Mouse (Mus musculus) kidney, embryonic 16.5 days (tissue): ENCODE data around the gene Sugct. TPM values are rescaled to one million over a fixed set of nuclear protein-coding genes. Genes with fewer than 3 reads are reported as not detected.

ENCODE experiments used
- ATAC-seq: fragments of 200-750 bp; cut with Nextera tagmentation; 2 replicates; pipeline ENCODE4 v1.8.0; 2017; ENCODE audit warnings: moderate TSS enrichment; ENCODE audit not compliant: low FRiP score, low TSS enrichment
- H3K27ac ChIP-seq: fragments of 300-500 bp; sonication (generic); 2 replicates; pipeline ENCODE4 v1.5.1; 2014; ENCODE audit warnings: low read length
- H3K27me3 ChIP-seq: fragments of 300-500 bp; sonication (generic); 2 replicates; pipeline ENCODE4 v1.6.1; 2014; ENCODE audit warnings: low read length, control low read depth, mixed read lengths; ENCODE audit not compliant: insufficient read depth
- H3K36me3 ChIP-seq: fragments of 300-500 bp; sonication (generic); 2 replicates; pipeline ENCODE4 v1.6.1; 2014; ENCODE audit warnings: low read length, control low read depth, mixed read lengths; ENCODE audit not compliant: insufficient read depth
- H3K4me1 ChIP-seq: fragments of 300-500 bp; sonication (generic); 2 replicates; pipeline ENCODE4 v1.6.1; 2014; ENCODE audit warnings: low read length, control low read depth, mixed read lengths; ENCODE audit not compliant: insufficient read depth
- H3K4me2 ChIP-seq: fragments of 300-500 bp; sonication (generic); replicated peaks from 2 replicates; pipeline ENCODE4 v1.6.1; 2014; ENCODE audit warnings: low read depth, low read length
- H3K4me3 ChIP-seq: fragments of 300-500 bp; sonication (generic); 2 replicates; pipeline ENCODE4 v1.5.1; 2014; ENCODE audit warnings: mild to moderate bottlenecking, low read length
- H3K9ac ChIP-seq: fragments of 300-500 bp; sonication (generic); replicated peaks from 2 replicates; pipeline ENCODE4 v1.6.1; 2014; ENCODE audit warnings: low read length
- H3K9me3 ChIP-seq: fragments of 300-500 bp; sonication (generic); 2 replicates; pipeline ENCODE4 v1.6.1; 2016; ENCODE audit warnings: low read length, control low read depth
- WGBS: fragments of 180-500 bp; shearing (Covaris S2); extraction: QIAGEN DNeasy Blood & Tissue Kit; methylation state at CpG from one replicate; pipeline ENCODE4 v1.1.7; 2014; 5-methylcytosine and 5-hydroxymethylcytosine counted together
- polyA plus RNA-seq: library from polyadenylated mRNA; unstranded; fragments of >200 nt; fragmentation: Nextera tagmentation; extraction: Ambion mirVana; gene quantifications from 2 replicates; pipeline ENCODE4 v1.2.1, GENCODE M21; 2015

The Sugct gene
- polyA plus RNA-seq, 1 experiment from 2014 or later: 17.5 TPM

DNA sequence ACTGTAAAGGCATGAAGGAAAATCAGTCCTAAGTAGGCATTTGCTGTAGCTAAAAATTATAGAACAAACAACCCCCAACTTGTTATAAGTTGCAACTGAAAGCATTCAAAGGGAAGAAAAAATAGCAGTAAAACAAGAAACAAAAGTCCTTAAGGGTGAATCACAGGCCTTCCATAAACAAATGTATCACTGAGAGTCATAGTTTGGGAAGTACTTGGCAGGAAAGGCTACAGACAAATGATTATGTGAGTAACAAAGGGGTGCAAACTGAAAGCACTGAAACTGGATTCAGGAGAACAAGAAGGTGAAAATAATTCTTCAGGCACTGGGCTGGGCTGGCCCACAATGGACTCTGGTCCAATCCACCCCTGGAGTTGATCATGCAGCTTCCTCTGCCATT is 482.7 kb downstream of the Sugct start:
- Histone ChIP-seq H3K27me3 (no peaks in the 10 kb centered on the region), H3K36me3 (no peaks in the 10 kb centered on the region), H3K27ac (no peak overlapping the region), H3K4me3 (no peak overlapping the region), H3K4me1 (no peaks in the 10 kb centered on the region), H3K9me3 (no peaks in the 10 kb centered on the region), H3K4me2 (no peak overlapping the region), H3K9ac (no peak overlapping the region)
- no peak for ATAC-seq

DNA sequence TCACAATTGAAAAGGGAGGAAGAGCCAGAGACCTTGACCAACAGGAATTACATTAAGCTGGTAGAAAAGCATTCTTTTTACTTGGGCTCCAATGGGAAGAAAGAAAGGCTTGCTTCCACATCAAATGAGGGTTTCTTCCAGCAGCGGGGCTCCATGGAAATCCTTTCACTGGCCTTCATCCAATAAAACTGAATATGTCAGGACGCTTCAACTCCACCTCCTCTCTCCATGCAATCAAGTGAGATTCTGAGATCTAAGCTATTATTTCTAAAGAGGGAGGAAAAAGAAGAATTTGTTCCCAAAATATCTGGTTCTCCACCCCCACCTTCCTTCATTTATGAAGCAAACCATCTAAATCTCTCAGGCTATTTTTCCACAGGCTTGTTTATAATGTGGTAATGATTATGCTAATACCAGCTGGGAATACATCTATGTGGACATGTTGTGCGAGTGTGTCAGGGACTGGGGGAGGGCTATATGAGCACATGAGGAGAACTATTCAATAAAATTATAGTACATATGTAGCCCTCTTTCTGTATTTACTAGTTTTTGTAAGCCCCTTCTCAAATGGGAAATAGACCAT is 505.1 kb downstream of the Sugct start:
- Histone ChIP-seq H3K27me3 (no peaks in the 10 kb centered on the region), H3K4me2 (no peak overlapping the region), H3K36me3 (no peaks in the 10 kb centered on the region), H3K4me3 (no peak overlapping the region), H3K4me1 (peaks cover 8% of the 10 kb centered on the region), H3K9me3 (no peaks in the 10 kb centered on the region), H3K27ac (no peak overlapping the region), H3K9ac (no peak overlapping the region)
- ATAC-seq: no peak
- 80% methylated on average over 3 of the region's 3 CpGs for WGBS

DNA sequence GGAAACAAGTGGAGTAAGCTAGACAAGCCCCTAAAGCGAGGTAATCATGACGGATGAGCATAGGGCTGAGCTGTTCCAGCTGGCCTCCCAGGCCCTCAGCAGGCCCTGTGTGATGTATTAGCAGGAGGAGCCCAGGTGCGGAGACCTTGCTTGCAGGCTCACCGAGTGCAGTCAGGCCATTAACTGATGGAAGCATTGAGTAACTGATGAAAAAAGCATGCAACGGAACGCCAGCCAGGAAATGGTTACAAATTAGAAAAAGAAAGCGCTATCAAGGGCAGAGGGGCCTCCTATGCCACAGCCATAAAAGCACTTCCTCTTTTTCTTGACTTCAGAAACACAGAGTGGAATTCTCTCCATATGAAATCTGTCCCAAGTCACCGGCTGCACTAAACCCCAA is 510.1 kb downstream of the Sugct start:
- Histone ChIP-seq H3K27me3 (no peaks in the 10 kb centered on the region), H3K4me2 (peak overlapping the region; percentile 31), H3K4me1 (peaks cover 14% of the 10 kb centered on the region), H3K4me3 (no peak overlapping the region), H3K9me3 (no peaks in the 10 kb centered on the region), H3K36me3 (no peaks in the 10 kb centered on the region), H3K27ac (peak overlapping the region; percentile 19; the same call in 1 of the 2 replicates), H3K9ac (no peak overlapping the region)
- ATAC-seq: peak; percentile 98
- 7% methylated on average over 8 of the region's 8 CpGs for WGBS

DNA sequence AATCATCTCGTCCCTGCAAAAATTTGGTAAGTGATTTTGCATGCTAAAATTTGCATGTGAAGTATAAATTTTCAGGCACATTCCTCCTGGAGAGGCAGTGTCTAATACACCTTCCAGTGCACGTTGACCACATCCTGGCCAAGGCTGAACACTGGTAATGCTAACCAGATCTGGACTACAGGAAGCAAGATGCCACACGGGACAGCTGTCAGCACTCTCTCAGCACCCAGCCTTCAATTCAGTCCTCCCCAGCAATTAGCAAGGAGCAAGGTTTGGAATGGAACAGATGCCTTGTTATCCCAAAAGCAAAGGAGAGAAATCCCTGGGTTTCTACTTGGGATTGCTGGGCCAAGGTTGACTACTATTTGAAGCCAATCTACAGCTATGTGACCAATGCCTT is 529.4 kb downstream of the Sugct start:
- Histone ChIP-seq H3K36me3 (no peaks in the 10 kb centered on the region), H3K9me3 (no peaks in the 10 kb centered on the region), H3K4me3 (no peak overlapping the region), H3K4me1 (no peaks in the 10 kb centered on the region), H3K4me2 (no peak overlapping the region), H3K27ac (no peak overlapping the region), H3K9ac (no peak overlapping the region), H3K27me3 (no peaks in the 10 kb centered on the region)
- WGBS: 73% methylated on average over 3 of the region's 3 CpGs
- ATAC-seq: no peak

DNA sequence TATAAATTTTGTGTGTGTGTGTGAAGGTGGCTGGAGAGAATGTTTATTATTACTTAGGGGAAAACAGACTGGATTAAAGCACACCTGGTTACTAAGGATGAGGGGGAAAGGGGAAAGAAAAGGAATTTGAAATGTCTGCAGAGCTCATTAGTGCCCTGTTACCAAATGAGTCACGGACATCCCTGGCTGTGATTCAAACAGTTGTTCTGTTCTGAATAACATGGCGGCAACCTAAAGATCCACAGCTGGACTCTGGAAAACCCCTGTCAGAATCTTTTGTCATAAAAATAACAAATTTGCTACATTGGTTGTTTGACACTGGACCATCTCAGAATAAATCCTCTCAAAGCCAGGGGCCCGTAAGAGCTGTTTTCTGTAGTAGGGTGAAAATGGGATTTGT is 530.6 kb downstream of the Sugct start:
- H3K4me2 ChIP-seq: no peak overlapping the region
- no peak for ATAC-seq
- 63% methylated on average over 3 of the region's 3 CpGs for WGBS
- no peak overlapping the region for H3K9ac ChIP-seq
- no peaks in the 10 kb centered on the region for H3K27me3 ChIP-seq
- no peaks in the 10 kb centered on the region for H3K36me3 ChIP-seq
- H3K4me1 ChIP-seq: no peaks in the 10 kb centered on the region
- no peak overlapping the region for H3K4me3 ChIP-seq
- H3K9me3 ChIP-seq: no peaks in the 10 kb centered on the region
- H3K27ac ChIP-seq: no peak overlapping the region

DNA sequence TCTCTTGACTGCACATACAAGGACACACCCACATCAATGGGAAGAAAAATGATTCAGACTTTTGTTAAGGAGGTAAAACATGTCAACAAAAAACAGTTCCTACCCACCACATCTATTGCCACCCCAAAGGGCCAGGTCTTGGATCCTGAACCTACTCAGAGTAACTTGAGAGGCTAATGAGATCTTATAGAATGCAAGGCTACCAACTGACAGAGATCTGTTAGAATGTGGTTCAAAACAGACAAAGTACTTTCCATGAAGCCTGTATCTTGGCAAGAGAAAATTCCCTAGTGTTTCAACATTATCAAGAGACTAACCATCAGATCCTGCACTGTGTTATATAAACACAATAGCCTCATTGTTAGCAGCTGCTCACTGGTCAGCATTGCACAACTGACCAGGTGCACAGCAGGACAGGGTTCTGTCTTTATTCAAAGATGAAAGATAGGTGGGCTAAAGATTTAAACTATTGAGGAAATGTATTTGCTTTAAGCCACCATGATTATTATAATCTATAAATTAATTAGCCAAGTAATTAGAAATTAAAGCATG is 548.8 kb downstream of the Sugct start:
- no peaks in the 10 kb centered on the region for H3K4me1 ChIP-seq
- no peaks in the 10 kb centered on the region for H3K36me3 ChIP-seq
- no peak overlapping the region for H3K4me3 ChIP-seq
- ATAC-seq: no peak
- H3K9ac ChIP-seq: no peak overlapping the region
- H3K27me3 ChIP-seq: no peaks in the 10 kb centered on the region
- no peak overlapping the region for H3K4me2 ChIP-seq
- no peak overlapping the region for H3K27ac ChIP-seq
- no peaks in the 10 kb centered on the region for H3K9me3 ChIP-seq

DNA sequence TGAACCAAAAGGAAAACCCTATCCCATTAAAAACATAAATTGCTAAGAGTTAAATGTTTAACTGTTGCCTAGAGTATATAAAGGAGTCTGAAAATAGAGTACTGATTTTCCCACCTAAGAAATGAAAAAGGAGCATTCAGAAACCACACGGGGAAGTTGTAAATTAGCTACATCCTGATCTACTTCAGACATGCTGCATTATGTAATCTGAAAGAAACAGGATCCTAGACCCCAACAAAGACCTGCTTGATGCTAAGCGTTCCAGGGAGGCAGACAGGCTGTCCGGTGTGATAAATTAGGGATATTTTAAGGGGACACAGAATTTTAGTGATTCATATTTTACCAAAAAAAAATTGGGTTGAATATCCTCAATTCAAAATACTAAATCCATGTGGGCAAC is 579.3 kb downstream of the Sugct start:
- no peak overlapping the region for H3K27ac ChIP-seq
- H3K4me3 ChIP-seq: no peak overlapping the region
- ATAC-seq: no peak
- 48% methylated on average over 3 of the region's 3 CpGs for WGBS
- H3K4me1 ChIP-seq: no peaks in the 10 kb centered on the region
- H3K9ac ChIP-seq: no peak overlapping the region
- no peak overlapping the region for H3K4me2 ChIP-seq
- no peaks in the 10 kb centered on the region for H3K27me3 ChIP-seq
- H3K9me3 ChIP-seq: no peaks in the 10 kb centered on the region
- no peaks in the 10 kb centered on the region for H3K36me3 ChIP-seq

DNA sequence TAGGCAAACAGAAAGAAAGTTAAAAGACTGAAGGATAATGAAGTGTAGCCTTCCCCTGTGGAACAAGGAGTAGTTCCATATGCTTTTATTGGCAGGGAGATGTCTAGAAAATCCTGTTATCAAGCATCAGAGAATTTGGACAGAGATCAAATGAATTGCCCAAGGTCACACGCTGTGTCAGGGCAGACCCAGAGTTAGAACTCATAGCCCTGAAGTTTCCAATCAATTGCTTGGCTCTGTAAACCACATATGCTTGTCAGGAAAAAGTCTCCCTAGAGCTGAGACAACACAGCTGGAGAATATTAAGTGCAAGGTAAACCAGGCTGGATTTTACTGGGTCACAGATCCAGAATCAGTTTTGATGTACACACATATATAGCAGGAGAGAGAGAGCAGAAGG is 593.0 kb downstream of the Sugct start:
- Histone ChIP-seq H3K36me3 (no peaks in the 10 kb centered on the region), H3K9me3 (no peaks in the 10 kb centered on the region), H3K27me3 (no peaks in the 10 kb centered on the region), H3K9ac (no peak overlapping the region), H3K27ac (no peak overlapping the region), H3K4me3 (no peak overlapping the region), H3K4me2 (no peak overlapping the region), H3K4me1 (no peaks in the 10 kb centered on the region)
- WGBS: 78% methylated on average over 1 of the region's 1 CpGs
- no peak for ATAC-seq

DNA sequence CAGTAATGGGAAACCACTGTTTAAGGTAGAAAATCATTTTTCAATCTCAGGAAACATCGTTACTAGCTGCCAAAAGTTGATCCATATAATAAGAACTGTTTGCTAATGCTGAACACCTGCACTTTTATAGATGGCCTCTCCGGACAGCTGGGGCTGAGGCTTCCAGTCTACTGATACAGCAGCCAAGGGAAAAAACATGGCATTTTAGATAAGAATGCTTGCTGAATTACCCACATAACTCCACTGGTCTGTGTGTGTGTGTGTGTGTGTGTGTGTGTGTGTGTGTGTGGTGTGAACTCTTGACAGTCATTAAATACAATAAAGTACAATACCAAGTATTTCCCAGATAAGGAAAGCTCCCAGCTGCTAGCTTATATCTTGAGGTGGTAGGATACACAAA is 608.8 kb downstream of the Sugct start:
- peak; percentile 49; the same call in 1 of the 2 replicates for ATAC-seq
- Histone ChIP-seq H3K9ac (no peak overlapping the region), H3K27ac (no peak overlapping the region), H3K4me1 (0 out of 2 replicates have a peak, but pooled peaks cover 8% of the 10 kb centered on the region), H3K36me3 (no peaks in the 10 kb centered on the region), H3K9me3 (no peaks in the 10 kb centered on the region), H3K27me3 (no peaks in the 10 kb centered on the region), H3K4me3 (no peak overlapping the region), H3K4me2 (no peak overlapping the region)
- 33% methylated on average over 2 of the region's 2 CpGs for WGBS

DNA sequence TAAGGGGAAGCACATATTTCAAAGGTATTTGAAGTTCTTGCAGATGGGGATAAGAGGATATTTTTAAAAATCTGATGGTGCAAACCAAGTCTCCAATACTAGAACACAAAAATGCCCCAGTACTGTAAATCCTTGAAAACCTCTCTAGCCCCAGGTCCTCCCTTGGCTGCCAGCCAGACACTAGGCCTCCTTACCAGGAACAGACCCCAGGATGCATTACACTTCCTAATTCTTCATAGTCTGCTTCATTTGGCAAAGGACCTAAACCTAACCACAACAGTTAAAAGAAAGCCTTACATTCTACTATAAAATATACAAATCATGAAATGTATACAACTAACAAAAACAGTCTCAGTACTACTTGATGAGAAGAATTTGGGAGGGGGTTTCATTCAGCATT is 609.2 kb downstream of the Sugct start:
- H3K4me2 ChIP-seq: no peak overlapping the region
- no peak overlapping the region for H3K4me3 ChIP-seq
- peak; percentile 58; the same call in 1 of the 2 replicates for ATAC-seq
- H3K4me1 ChIP-seq: 0 out of 2 replicates have a peak, but pooled peaks cover 8% of the 10 kb centered on the region
- no peaks in the 10 kb centered on the region for H3K27me3 ChIP-seq
- H3K9me3 ChIP-seq: no peaks in the 10 kb centered on the region
- H3K36me3 ChIP-seq: no peaks in the 10 kb centered on the region
- H3K9ac ChIP-seq: no peak overlapping the region
- H3K27ac ChIP-seq: no peak overlapping the region
